Mouse (Mus musculus): Measurements from ENCODE around the gene Ranbp6.

DNA sequence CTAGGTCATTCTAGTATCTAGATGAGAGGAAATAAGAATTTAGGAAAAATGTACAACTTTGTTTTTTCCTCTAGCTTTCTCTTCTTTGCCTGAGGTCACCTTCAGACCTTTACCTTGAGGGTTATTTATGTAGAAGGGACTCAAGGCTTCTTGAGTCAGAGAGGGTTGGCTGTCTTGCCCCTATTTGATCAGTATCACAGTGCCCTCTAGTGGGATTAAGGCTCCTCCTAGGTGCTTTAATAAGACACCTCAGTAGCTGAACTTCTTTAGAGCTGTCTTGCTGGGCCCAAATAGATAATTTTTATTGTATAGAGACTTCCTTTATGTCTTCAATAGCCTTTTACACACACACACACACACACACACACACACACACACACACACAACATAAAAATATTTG lies 8.2 kb upstream of the Ranbp6 start:
- TF ChIP-seq CTCF (IDR thresholded peaks at IDR 0.05; ENCODE audit: low read depth, low read length): no peak; the same call in 1 of the 2 replicates
- no peak for TF ChIP-seq GATA1 (IDR thresholded peaks at IDR 0.05; ENCODE audit: borderline replicate concordance, low read length)
- no peak for TF ChIP-seq TAL1 (conservative IDR thresholded peaks at IDR 0.05; ENCODE audit: low read depth, low read length)
- TF ChIP-seq GATA2 (IDR thresholded peaks at IDR 0.05; ENCODE audit: borderline replicate concordance, low read depth, low read length): no peak
- no peak for TF ChIP-seq POLR2AphosphoS5 (IDR thresholded peaks at IDR 0.05; ENCODE audit: insufficient replicate concordance, low read depth, low read length)

All from G1E (cell line).